Mouse (Mus musculus): ENCODE data around the gene Rad51b.

The Rad51b gene

GRCm38 (mm10) chr12:79492175-79492574 is 195.1 kb downstream of the Rad51b start:
- DNase-seq (ENCODE audit: low spot score), result no peak

DNA sequence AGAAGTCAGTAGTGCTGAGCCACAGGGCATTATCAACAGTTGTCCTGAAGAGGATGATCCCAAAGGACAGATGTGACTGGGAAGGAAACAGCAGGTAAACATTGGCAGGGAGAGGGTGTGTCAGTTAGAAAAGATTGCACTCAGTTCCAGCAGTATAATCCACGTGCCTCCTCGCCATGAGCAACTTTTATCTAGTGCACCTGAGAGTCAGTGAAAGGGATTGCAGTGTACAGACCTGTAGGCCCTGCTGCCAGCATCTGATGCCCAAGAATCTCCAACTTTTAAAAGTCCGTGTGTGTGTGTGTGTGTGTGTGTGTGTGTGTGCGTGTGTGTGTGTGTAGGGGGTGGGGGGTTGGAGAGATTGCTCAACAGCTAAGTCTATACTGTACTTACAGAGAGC is 195.5 kb downstream of the Rad51b start:
- no peak for DNase-seq (ENCODE audit: low spot score)

DNA sequence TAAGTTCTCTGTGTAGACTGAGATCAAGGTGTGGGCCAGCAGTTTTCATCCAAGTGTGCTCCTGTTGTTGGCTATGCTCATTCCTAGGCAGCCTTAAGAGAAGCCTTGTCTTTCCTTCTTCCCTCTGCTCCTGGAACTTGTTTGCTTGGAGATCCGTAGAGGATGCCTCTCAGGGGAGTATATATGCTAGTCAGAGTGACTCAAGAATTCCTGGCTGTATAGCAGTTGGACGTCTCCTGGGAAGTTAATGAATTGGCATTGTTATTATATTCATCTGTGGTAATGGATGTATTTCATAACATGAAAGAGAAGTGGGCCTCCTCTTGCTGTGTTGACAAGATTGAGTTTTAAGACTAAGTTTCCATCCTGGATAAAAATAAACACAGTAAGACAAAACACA is 196.4 kb downstream of the Rad51b start:
- no peak for DNase-seq (ENCODE audit: low spot score)

DNA sequence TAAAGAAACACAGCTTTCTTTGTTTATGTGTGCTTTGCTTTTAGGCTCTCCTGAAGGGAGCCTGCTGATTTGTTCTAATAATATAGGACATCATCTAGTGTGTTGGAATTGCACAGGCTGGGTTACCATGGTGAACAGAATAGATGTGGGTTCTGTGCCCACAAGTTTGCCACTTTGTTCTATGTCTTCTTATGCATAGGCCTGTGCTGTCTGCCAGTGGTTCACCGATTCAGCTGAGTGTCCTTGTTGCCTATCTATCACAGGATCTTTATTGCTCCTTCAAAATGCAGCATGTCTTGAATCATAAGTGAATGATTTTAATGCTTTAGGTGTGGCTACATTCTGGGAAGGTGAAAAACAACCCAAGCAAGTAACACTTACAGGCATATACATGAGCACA is 201.2 kb downstream of the Rad51b start:
- no peak for DNase-seq (ENCODE audit: low spot score)

DNA sequence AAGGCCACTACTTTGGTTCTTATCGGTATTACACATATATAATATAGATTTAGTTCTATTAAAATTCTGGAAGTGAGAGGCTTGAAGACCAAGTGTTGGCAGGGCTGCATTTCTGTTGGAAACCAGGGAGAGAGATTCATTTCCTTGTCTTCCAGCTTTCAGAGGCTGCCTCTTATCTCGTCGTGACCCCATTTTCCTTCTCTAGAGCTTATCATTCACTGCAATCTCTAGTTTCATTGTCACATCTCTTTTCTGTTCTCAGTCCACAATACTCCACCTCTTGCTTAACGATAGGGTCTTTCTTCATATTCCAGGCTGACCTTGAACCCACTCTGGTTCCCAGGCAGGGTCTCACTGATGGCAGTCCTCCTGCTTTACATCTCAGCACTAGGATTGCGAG is 202.7 kb downstream of the Rad51b start:
- DNase-seq (ENCODE audit: low spot score), result no peak

- no peak for DNase-seq (ENCODE audit: low spot score)
Observed at GRCm38 (mm10) chr12:79501877-79502276, 204.8 kb downstream of the Rad51b start.

GRCm38 (mm10) chr12:79502862-79503581 is 205.9 kb downstream of the Rad51b start:
- DNase-seq (ENCODE audit: low spot score), result no peak

- no peak for DNase-seq (ENCODE audit: low spot score)
Observed at GRCm38 (mm10) chr12:79503582-79504515, 206.8 kb downstream of the Rad51b start.

- DNase-seq (ENCODE audit: low spot score), result no peak
Observed at GRCm38 (mm10) chr12:79504641-79505040, 207.6 kb downstream of the Rad51b start.

DNA sequence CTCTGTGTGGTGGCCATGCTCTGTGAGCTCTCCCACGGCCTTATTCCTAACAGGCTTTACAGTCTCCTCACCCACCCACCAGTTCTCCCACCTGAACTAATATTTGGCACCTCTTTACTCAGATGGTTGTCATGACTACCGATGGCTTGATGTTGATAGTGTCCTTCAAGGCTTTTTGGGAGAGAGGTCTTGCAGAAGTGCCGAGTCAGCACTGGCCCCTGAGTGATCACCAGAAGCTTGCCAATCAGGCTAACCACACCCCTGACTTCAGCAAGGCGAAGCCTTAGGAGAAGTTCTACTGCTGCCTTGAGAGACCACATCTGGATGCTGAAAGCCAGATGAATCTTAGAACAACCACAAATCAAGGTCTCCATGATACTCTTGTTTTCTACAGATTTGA is 209.3 kb downstream of the Rad51b start:
- no peak for DNase-seq (ENCODE audit: low spot score)

DNA sequence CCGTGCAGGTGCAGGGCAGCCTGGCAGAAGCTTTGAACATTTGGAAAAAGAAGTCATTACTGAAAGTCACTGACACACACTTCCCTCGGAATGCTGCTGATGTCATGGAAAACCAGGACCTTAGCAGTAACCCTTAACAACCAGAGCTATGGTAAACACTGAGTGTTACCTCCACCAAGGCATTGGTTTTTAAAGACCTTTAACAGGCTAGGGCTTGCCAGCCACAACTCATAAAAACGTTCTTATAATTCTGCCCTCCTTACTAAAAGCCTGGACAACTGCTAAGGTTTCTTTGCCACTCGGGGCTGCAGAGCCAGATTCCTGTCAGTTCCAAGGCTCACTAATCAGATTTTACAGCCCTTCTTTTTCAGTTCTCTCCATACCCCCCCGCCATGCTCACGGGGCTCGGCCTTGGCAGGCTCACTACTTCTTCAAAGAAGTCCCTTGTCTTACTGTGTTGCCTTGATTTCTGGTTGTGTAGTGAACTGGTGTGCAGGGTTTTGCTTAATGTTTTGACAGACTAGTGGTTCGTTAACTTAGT is 210.1 kb downstream of the Rad51b start:
- DNase-seq (ENCODE audit: low spot score), result no peak

GRCm38 (mm10) chr12:79511454-79512204 is 214.5 kb downstream of the Rad51b start:
- DNase-seq (ENCODE audit: low spot score), result no peak

GRCm38 (mm10) chr12:79512205-79512886 is 215.3 kb downstream of the Rad51b start:
- DNase-seq (ENCODE audit: low spot score), result no peak

GRCm38 (mm10) chr12:79512982-79513681 is 216.1 kb downstream of the Rad51b start:
- no peak for DNase-seq (ENCODE audit: low spot score)

- no peak for DNase-seq (ENCODE audit: low spot score)
Observed at GRCm38 (mm10) chr12:79514680-79515079, 217.6 kb downstream of the Rad51b start.

- no peak for DNase-seq (ENCODE audit: low spot score)
Observed at GRCm38 (mm10) chr12:79522374-79522773, 225.3 kb downstream of the Rad51b start.

DNA sequence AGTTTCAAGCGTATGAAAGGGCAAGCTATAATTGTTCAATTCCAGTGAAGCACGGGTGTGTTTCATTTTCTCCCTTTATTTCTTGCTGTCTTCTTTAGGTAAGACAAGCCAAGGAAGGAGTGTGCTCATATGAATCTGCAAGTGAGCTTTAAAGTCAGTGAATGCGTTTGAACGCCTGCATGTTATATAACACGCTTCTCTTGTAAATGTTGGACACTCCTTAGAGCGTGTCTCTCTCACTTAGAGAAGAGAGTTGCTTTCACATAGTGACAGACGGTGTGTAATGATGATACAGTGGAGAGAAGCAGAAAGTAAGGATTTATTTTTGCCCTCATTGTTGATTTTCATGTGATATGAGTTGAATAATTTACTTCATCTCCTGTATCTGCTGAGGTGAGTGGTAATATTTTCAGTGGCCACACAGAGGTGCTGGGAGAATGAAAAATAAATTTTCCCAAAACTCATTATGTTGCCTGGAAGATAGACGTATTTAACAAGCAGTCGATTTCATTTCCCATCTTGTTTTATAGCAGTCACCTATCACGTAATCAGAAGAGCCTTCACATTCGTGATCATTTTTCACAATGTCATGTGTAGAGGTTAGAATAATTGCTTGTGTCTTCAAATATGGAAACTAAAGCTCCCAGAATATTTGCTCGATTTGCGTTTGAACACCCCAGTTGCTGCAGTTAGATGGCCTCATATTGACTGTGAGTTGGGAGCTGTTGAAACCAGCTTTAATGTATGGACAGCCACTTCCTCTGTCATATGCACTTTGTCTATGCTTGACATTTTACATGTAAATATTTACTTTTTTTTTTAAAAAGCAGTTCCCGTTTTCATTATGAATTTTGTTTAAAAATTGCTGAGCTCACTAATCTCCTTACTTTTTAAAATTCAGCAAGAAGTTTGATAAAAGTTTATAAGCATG is 228.1 kb downstream of the Rad51b start:
- DNase-seq (ENCODE audit: low spot score), result no peak

DNA sequence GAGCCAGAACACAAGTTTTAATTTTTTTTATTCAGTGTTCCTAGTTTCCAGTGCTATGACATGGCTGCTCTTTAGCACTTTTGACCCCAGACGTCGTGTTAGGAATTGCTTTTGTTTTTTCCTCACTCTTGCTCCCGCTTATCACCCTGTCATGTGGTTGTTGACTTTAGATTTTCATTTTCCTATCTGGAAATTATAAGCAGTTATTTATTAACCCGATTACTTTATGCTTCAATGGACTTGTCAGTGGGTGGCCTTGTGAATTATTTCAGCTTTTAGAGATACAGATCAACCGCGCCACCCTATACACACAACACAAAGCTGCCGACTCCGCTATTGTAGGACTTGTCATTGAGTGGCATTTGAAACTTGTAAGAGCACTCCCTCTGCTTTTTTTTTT is 228.8 kb downstream of the Rad51b start:
- DNase-seq (ENCODE audit: low spot score), result no peak

DNA sequence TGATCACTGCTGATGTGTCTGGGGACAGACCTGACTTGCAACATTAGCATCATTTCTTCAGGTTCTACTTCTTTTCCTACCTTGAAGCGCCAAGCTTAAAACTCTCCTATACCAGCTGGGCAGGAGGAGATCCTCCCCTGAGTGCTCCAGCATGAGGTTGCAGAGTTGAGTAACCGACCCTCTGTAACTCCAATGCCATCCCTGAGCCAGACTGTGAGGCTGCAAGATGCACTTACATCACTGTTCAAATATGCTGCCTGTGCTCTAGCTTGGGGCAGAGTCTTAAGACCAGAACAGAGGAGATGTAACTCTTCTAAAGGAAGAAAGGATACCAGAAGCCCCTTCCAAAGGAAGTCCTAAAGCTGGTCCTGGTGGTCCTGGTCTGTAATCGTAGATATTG is 230.1 kb downstream of the Rad51b start:
- DNase-seq (ENCODE audit: low spot score), result no peak

All from ovary, postnatal 10 days (tissue).